Mouse (Mus musculus) intestine, embryonic 14.5 days (tissue): ENCODE results near the gene Aqp8. TPM values are rescaled to one million over a fixed set of nuclear protein-coding genes. Genes with fewer than 3 reads are reported as not detected.

ENCODE experiments used
- ATAC-seq: fragments of 200-750 bp; cut with Nextera tagmentation; replicated peaks from 2 replicates; pipeline ENCODE4 v1.8.0; 2017; ENCODE audit warnings: low read depth, moderate number of reproducible peaks, moderate TSS enrichment, moderate library complexity; ENCODE audit not compliant: low FRiP score, low TSS enrichment
- DNase-seq: peaks from one replicate; pipeline ENCODE4 v3.0.0-alpha.2; 2018; ENCODE audit warnings: low spot score
- H3K27ac ChIP-seq: fragments of 300-500 bp; sonication (generic); 2 replicates; pipeline ENCODE4 v1.5.1; 2014; ENCODE audit warnings: low read depth, mild to moderate bottlenecking, control low read depth
- H3K27me3 ChIP-seq: fragments of 300-500 bp; sonication (generic); replicated peaks from 2 replicates; pipeline ENCODE4 v1.6.1; 2014; ENCODE audit warnings: low read length, control low read depth; ENCODE audit not compliant: control insufficient read depth, insufficient read depth
- H3K36me3 ChIP-seq: fragments of 300-500 bp; sonication (generic); 2 replicates; pipeline ENCODE4 v1.6.1; 2014; ENCODE audit warnings: low read length, control low read depth; ENCODE audit not compliant: control insufficient read depth, insufficient read depth
- H3K4me1 ChIP-seq: fragments of 300-500 bp; sonication (generic); replicated peaks from 2 replicates; pipeline ENCODE4 v1.6.1; 2014; ENCODE audit warnings: low read length, control low read depth, mixed read lengths; ENCODE audit not compliant: control insufficient read depth, insufficient read depth
- H3K4me2 ChIP-seq: fragments of 300-500 bp; sonication (generic); 2 replicates; pipeline ENCODE4 v1.6.1; 2014; ENCODE audit warnings: low read length
- H3K4me3 ChIP-seq: fragments of 300-500 bp; sonication (generic); 2 replicates; pipeline ENCODE4 v1.5.1; 2014; ENCODE audit warnings: low read depth, low read length, control low read depth, mixed read lengths
- H3K9ac ChIP-seq: fragments of 300-500 bp; sonication (generic); 2 replicates; pipeline ENCODE4 v1.6.1; 2014; ENCODE audit warnings: mild to moderate bottlenecking, low read length
- H3K9me3 ChIP-seq: fragments of 300-500 bp; sonication (generic); 2 replicates; pipeline ENCODE4 v1.6.1; 2016; ENCODE audit warnings: low read length, control low read depth; ENCODE audit not compliant: control insufficient read depth
- WGBS: fragments of 180-500 bp; shearing (Covaris S2); extraction: QIAGEN DNeasy Blood & Tissue Kit; methylation state at CpG from one replicate; pipeline ENCODE4 v1.1.7; 2014; 5-methylcytosine and 5-hydroxymethylcytosine counted together
- polyA plus RNA-seq: library from polyadenylated mRNA; unstranded; fragments of >200 nt; fragmentation: Nextera tagmentation; extraction: Ambion mirVana; gene quantifications from 2 replicates; pipeline ENCODE4 v1.2.1, GENCODE M21; 2014

Gene Aqp8
- polyA plus RNA-seq, 1 experiment from 2014 or later: 1.1 TPM

- H3K27me3 ChIP-seq: no peaks in the 10 kb centered on the region
- no peaks in the 10 kb centered on the region for H3K4me1 ChIP-seq
- H3K9ac ChIP-seq: no peak overlapping the region
- H3K36me3 ChIP-seq: no peaks in the 10 kb centered on the region
- H3K4me2 ChIP-seq: no peak overlapping the region
- no peaks in the 10 kb centered on the region for H3K9me3 ChIP-seq
- DNase-seq: peak; percentile 35
- no peak overlapping the region for H3K4me3 ChIP-seq
- no peak overlapping the region for H3K27ac ChIP-seq
- no peak for ATAC-seq
- WGBS: 85% methylated on average over 4 of the region's 4 CpGs
Observed at GRCm38 (mm10) chr7:123458309-123458708, 3.8 kb upstream of the Aqp8 start.

GRCm38 (mm10) chr7:123459247-123459646, 2.8 kb upstream of the Aqp8 start:
- ATAC-seq: no peak
- Histone ChIP-seq H3K9me3 (no peaks in the 10 kb centered on the region), H3K4me1 (no peaks in the 10 kb centered on the region), H3K27me3 (no peaks in the 10 kb centered on the region), H3K27ac (no peak overlapping the region), H3K4me3 (no peak overlapping the region), H3K36me3 (no peaks in the 10 kb centered on the region), H3K9ac (no peak overlapping the region), H3K4me2 (no peak overlapping the region)
- 82% methylated on average over 4 of the region's 4 CpGs for WGBS
- DNase-seq: no peak

- Histone ChIP-seq H3K27ac (no peak overlapping the region), H3K27me3 (no peaks in the 10 kb centered on the region), H3K4me1 (no peaks in the 10 kb centered on the region), H3K9me3 (no peaks in the 10 kb centered on the region), H3K4me2 (no peak overlapping the region), H3K9ac (no peak overlapping the region), H3K4me3 (no peak overlapping the region), H3K36me3 (no peaks in the 10 kb centered on the region)
- ATAC-seq (no peak), DNase-seq (no peak)
- WGBS: 86% methylated on average over 4 of the region's 4 CpGs
Observed at GRCm38 (mm10) chr7:123461316-123461715, 775 bp upstream of the Aqp8 start.

- no peak overlapping the region for H3K4me2 ChIP-seq
- no peaks in the 10 kb centered on the region for H3K36me3 ChIP-seq
- H3K4me3 ChIP-seq: no peak overlapping the region
- H3K27me3 ChIP-seq: no peaks in the 10 kb centered on the region
- no peaks in the 10 kb centered on the region for H3K4me1 ChIP-seq
- DNase-seq (peak; percentile 23), ATAC-seq (no peak)
- H3K9ac ChIP-seq: no peak overlapping the region
- H3K9me3 ChIP-seq: no peaks in the 10 kb centered on the region
- H3K27ac ChIP-seq: no peak overlapping the region
- 80% methylated on average over 4 of the region's 4 CpGs for WGBS
Observed at GRCm38 (mm10) chr7:123463569-123463968, 1.5 kb downstream of the Aqp8 start.

- DNase-seq (peak; percentile 90), ATAC-seq (no peak; the same call in 1 of the 2 replicates)
- Histone ChIP-seq H3K9me3 (no peaks in the 10 kb centered on the region), H3K9ac (no peak overlapping the region), H3K4me2 (no peak overlapping the region), H3K27ac (no peak overlapping the region), H3K36me3 (no peaks in the 10 kb centered on the region), H3K4me1 (no peaks in the 10 kb centered on the region), H3K4me3 (no peak overlapping the region), H3K27me3 (no peaks in the 10 kb centered on the region)
- 29% methylated on average over 6 of the region's 6 CpGs for WGBS
Observed at GRCm38 (mm10) chr7:123465692-123466387, 3.7 kb downstream of the Aqp8 start.

- H3K27ac ChIP-seq: no peak overlapping the region
- no peaks in the 10 kb centered on the region for H3K4me1 ChIP-seq
- no peak overlapping the region for H3K4me2 ChIP-seq
- no peaks in the 10 kb centered on the region for H3K36me3 ChIP-seq
- H3K9me3 ChIP-seq: no peaks in the 10 kb centered on the region; the same call in 1 of the 2 replicates
- H3K9ac ChIP-seq: no peak overlapping the region
- no peak overlapping the region for H3K4me3 ChIP-seq
- ATAC-seq: no peak
- DNase-seq: peak; percentile 20
- no peaks in the 10 kb centered on the region for H3K27me3 ChIP-seq
- 86% methylated on average over 1 of the region's 1 CpGs for WGBS
Observed at GRCm38 (mm10) chr7:123467961-123468360, 5.9 kb downstream of the Aqp8 start.

GRCm38 (mm10) chr7:123487703-123488102, 25.6 kb downstream of the Aqp8 start:
- Histone ChIP-seq H3K36me3 (no peaks in the 10 kb centered on the region), H3K27ac (no peak overlapping the region), H3K4me1 (no peaks in the 10 kb centered on the region), H3K9ac (no peak overlapping the region), H3K27me3 (no peaks in the 10 kb centered on the region), H3K4me2 (no peak overlapping the region), H3K9me3 (no peaks in the 10 kb centered on the region), H3K4me3 (no peak overlapping the region)
- WGBS: 60% methylated on average over 5 of the region's 5 CpGs
- DNase-seq (no peak), ATAC-seq (no peak)

GRCm38 (mm10) chr7:123499481-123500238, 37.6 kb downstream of the Aqp8 start:
- 36% methylated on average over 19 of the region's 19 CpGs for WGBS
- Histone ChIP-seq H3K4me1 (peaks cover 12% of the 10 kb centered on the region; the same call in 1 of the 2 replicates), H3K27me3 (no peaks in the 10 kb centered on the region), H3K27ac (no peak overlapping the region), H3K36me3 (peaks cover 5% of the 10 kb centered on the region; the same call in 1 of the 2 replicates), H3K4me3 (peak overlapping the region; percentile 57), H3K4me2 (peak overlapping the region; percentile 94), H3K9ac (peak overlapping the region; percentile 58), H3K9me3 (no peaks in the 10 kb centered on the region)
- DNase-seq (peak; percentile 53), ATAC-seq (no peak; the same call in 1 of the 2 replicates)
